Mouse (Mus musculus) CH12.LX (cell line): ENCODE data around the gene Scube3.

Experiments
- CHD1 ChIP-seq: IDR thresholded peaks from 2 replicates; pipeline ENCODE4 v1.6.1; 2012; ENCODE audit warnings: low read depth, low read length, improper control_type of control experiment, inconsistent platforms
- CTCF ChIP-seq, 2 experiments: IDR thresholded peaks in 1 of 2; conservative IDR thresholded peaks in 1 of 2; 2 replicates each; pipeline ENCODE4 v1.5.1; 2011 to 2012; ENCODE audit warnings: low read depth in 2 of 2, low read length in 2 of 2, improper control_type of control experiment in 1 of 2, inconsistent platforms in 1 of 2, mild to moderate bottlenecking in 1 of 2, moderate library complexity in 1 of 2
- E2F4 ChIP-seq: IDR thresholded peaks from 2 replicates; pipeline ENCODE4 v1.6.1; 2011; ENCODE audit warnings: low read depth, low read length, improper control_type of control experiment; ENCODE audit not compliant: insufficient replicate concordance
- EP300 ChIP-seq: IDR thresholded peaks from 2 replicates; pipeline ENCODE4 v1.6.1; 2011; ENCODE audit warnings: low read length, improper control_type of control experiment
- MAX ChIP-seq: IDR thresholded peaks from 2 replicates; pipeline ENCODE4 v1.6.1; 2011; ENCODE audit warnings: low read length, improper control_type of control experiment
- MYC ChIP-seq: IDR thresholded peaks from 2 replicates; pipeline ENCODE4 v1.6.1; 2011; ENCODE audit warnings: low read depth, mild to moderate bottlenecking, improper control_type of control experiment, low read length
- NRF1 ChIP-seq: IDR thresholded peaks from 2 replicates; pipeline ENCODE4 v1.6.1; 2014; ENCODE audit warnings: low read depth, mild to moderate bottlenecking, inconsistent platforms, low read length, improper control_type of control experiment, moderate library complexity
- POLR2A ChIP-seq: IDR thresholded peaks from 2 replicates; pipeline ENCODE4 v1.6.1; 2011; ENCODE audit warnings: low read depth, mild to moderate bottlenecking, improper control_type of control experiment, low read length
- SMC3 ChIP-seq: IDR thresholded peaks from 2 replicates; pipeline ENCODE4 v1.6.1; 2011; ENCODE audit warnings: low read depth, low read length, improper control_type of control experiment
- UBTF ChIP-seq: IDR thresholded peaks from 2 replicates; pipeline ENCODE4 v1.6.1; 2012; ENCODE audit warnings: low read depth, mild to moderate bottlenecking, inconsistent platforms, low read length, improper control_type of control experiment, moderate library complexity
- ZNF384 ChIP-seq: IDR thresholded peaks from 2 replicates; pipeline ENCODE4 v1.6.1; 2012; ENCODE audit warnings: low read depth, low read length, improper control_type of control experiment, inconsistent platforms

- TF ChIP-seq EP300 (no peak), POLR2A (no peak), MAX (no peak), MYC (no peak), UBTF (no peak), CHD1 (no peak), E2F4 (no peak), CTCF (conservative IDR thresholded peaks at IDR 0.05 in 1 of 2, IDR thresholded peaks at IDR 0.05 in 1 of 2; ENCODE audit: low read depth in 2 of 2, low read length in 2 of 2) (no peak), NRF1 (no peak), SMC3 (no peak), ZNF384 (no peak)
Measured at GRCm38 (mm10) chr17:28124368-28124767, 17.6 kb upstream of the Scube3 start.
